Mouse (Mus musculus) left cerebral cortex, adult 8-10 months (tissue): ENCODE measurements around the gene Stambpl1. TPM values are rescaled to one million over a fixed set of nuclear protein-coding genes. Genes with fewer than 3 reads are reported as not detected.

Source experiments
- DNase-seq, 2 experiments: peaks; one replicate each; pipeline ENCODE4 v3.0.0; 2022; ENCODE audit warnings: low spot score in 2 of 2
- total RNA-seq, 4 experiments: library from RNA; stranded (reverse); gene quantifications; 2 replicates each; pipeline ENCODE4 v1.2.4; 2022

The Stambpl1 gene
- 10 to 100 TPM; 19.1 to 21.7 (median 20.7) TPM for total RNA-seq

DNA sequence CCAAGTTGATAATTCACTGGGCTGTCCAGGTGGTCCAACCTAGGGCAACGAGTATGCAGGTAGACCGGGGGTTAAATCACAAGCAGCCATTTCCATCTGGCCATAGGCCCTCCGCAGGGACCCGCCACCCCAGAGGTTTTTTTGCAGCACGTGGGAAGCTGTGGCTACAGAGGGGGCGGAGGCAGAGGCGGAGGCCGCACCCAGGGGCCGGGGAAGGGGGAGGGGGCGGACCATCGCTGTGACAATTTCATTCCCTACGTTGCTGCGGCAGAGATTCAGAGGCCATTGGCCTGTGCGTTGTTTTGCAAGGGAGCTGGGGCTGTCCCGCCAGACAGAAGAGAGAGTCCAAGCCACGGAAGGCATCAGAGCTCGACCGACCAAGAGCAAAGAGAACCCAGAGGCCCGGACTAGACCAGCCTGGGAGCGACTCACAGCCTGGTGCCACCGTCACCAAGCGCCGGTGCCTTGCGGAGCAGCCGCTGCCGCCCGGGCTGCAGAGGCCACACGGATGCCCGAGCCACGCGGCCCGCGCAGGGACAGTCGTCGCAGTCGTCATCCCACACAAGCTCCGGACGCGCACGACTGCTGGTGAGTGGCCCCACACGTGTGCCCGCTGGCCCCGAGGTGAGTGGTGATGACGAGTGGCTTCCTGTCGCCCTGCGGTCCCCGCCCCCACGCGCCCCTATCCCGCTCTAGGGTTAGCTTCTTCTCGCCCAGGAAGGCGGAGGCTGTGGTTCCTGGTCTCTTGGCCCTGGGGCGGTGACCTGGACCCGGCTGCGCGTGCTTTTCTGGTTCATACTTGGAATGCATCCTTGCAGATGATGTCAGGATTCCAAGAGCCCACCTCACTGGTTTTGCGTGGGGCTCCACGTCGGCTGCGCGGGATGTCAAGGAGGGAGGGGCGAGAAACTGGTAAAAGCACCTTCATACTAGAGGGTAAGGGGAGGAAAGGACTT, at the start of gene Stambpl1:
Gene Stambpl1 (plus strand): TSS at position 222 of the 956 bp plus-strand sequence.
- DNase-seq = peak; percentile 62 to 73

GRCm38 (mm10) chr19:34148421-34148820, 43.6 kb upstream of the Stambpl1 start:
- no peak for DNase-seq

DNA sequence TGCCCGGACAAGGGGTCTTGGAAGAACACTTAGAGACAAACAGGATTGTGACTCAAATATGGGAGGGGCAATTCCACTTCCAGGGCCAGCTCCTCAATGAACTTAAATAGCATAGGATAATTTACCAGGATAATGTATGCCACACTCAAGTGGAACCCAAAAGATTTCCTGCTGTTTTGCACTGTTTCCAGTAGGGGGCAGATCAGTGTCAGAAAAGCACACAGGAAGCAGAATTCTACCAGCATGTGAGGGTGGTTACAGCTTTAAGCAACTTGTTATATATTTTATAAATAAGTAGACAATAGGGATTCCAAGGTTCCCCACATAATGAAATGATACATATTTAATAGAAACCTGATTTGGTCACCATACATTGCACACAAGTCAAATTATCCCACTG, 40.1 kb upstream of the Stambpl1 start:
- DNase-seq = no peak

- DNase-seq = no peak
These were observed 38.5 kb upstream of the Stambpl1 start for GRCm38 (mm10) chr19:34153263-34154144.

DNA sequence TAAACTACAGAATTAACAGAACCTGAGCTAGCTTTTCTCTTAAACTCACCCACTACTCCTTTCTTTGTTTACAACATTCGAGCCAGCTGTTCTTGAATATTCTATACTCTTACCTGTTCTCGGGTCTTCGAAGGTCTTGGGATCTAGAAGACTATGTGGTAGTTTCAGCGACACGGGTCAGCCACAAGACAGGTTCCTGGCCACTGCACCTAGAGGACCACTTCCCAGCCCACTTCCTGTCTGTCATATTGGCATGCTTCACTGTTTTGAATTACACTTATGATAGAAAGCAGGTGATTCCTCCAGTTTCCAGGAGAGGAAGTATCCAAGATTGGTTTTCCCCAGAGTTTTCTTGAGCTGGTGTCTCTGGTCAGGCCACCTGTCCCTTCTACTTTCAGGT, 29.3 kb upstream of the Stambpl1 start:
- no peak for DNase-seq

- DNase-seq = no peak
These were observed 26.1 kb upstream of the Stambpl1 start, which contains the start of gene Ankrd22 for GRCm38 (mm10) chr19:34165891-34166290. Gene Ankrd22, minus strand, starts transcription at chr19:34166053.

DNA sequence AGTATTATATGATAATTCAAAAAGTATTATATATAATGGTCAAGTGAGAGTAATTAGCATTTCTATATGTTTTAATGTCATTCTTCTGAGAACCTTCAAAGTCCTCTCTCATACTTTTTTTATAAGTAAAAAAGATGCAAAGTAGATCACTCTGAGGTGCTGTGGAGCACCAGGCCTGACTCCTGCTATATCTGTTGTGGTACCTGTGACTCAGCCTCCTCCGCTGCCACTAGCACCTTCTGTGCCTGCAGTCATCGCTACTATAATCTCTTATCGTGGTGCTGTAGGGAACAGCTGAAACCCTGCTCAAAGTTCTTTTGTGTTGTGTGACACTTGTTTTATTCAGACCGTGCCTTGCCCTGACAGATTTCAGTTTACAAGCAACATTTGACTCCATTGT, 25.6 kb upstream of the Stambpl1 start:
- DNase-seq = no peak

- no peak for DNase-seq
These were observed 23.9 kb upstream of the Stambpl1 start for GRCm38 (mm10) chr19:34167896-34168661.

DNA sequence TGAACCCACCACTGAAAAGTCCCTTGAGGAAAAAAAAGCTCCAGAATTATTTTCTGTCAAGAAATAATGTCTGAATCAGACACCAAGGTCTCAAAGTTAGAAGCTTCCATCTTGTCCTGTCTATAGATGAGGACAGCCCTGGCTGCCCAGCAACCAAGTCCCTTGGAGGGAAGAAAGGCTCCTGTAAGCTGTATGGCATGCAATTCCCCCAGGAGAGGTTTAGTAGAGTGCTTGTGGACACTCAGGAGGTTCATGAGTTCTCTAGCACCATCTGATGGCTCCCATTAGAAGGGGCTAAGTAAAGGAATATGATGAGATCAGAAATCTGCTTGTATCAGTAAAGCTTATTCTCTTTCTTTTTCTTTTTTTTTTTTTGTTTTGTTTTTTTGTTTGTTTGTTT, 22.9 kb upstream of the Stambpl1 start:
- no peak for DNase-seq

- no peak for DNase-seq
These were observed 20.9 kb upstream of the Stambpl1 start for GRCm38 (mm10) chr19:34171167-34171566.

GRCm38 (mm10) chr19:34174004-34174403, 18.0 kb upstream of the Stambpl1 start:
- no peak for DNase-seq

DNA sequence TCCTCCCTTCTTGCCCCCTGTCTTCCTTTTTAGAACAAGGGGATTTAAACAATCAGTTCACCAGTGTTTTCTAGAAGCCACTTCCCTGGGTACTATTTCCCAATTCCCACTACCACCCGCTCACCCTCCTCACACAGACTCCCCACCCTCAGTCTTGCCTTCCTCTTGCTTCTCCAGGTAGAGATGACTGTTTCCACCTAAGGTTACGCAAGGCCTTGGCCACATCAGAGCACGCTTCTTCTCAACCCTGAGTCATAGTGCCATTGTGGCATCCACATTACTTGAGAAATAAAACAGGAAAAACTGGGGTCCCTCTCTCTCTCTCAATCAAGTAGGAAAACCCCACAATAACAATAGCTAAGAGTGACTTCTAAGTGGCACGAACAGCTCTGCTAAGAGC, 12.9 kb upstream of the Stambpl1 start:
- no peak for DNase-seq

DNA sequence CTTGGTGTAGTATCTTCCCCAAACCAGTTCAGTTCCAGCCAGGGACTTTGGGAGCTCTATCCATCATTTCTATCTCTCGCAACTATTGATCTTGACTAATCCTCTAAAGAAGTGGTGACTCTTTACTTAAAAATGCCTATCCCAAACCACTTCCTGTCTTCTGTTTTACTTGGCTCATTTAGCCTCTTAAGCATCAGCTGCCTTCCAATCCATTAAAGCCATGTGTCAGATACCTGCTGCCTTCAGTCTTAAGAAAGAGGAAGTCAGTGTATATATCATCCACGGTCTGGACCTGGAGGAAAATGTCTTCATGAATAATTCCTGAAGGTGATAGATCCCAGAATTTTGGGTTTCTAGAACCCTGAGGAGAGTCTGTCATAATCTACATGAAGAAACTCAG, 11.7 kb upstream of the Stambpl1 start:
- DNase-seq = no peak

GRCm38 (mm10) chr19:34181234-34181633, 10.8 kb upstream of the Stambpl1 start:
- no peak for DNase-seq

DNA sequence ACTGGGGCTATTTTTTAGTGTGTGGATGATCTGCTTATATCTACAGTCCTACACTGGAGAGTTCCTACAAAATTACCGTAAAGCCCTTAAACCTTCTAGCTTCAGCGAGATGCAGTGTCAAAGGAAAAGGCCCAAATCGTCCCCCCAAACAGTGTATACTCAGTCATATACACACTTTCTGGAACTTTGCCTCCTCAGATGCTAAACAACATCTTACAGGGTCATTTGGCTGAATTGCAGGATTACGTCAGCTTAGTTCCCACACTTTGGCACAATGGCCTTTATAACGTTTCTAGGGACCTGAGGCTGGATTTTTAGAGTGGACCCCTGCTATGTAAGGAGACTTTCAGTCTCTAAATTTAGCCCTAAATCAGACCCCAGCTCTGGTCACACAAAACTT, 9.5 kb upstream of the Stambpl1 start:
- DNase-seq = no peak

- no peak for DNase-seq
These were observed 5.2 kb upstream of the Stambpl1 start for GRCm38 (mm10) chr19:34186845-34187244.

- DNase-seq = no peak
These were observed 403 bp upstream of the Stambpl1 start for GRCm38 (mm10) chr19:34191645-34192007.

- DNase-seq = no peak
These were observed 1.1 kb downstream of the Stambpl1 start for GRCm38 (mm10) chr19:34193149-34193548.

DNA sequence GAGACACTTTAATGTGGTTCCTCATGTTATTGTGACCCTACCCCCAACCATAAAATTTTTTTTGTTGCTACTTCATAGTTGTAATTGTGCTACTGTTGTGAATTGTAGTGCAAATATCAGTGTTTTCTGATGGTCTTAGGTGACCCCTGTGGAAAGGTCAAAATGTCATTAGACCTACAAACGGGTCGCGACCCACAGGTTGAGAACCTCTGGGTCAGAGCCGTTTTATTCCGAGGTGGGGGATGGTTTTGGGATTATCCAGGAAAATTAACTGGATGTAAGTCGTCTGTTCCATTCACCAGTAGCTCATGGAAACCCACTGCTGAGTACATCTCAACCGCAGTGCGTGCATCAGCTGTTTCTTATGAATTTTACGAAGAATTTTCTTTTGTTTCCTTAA, 1.7 kb downstream of the Stambpl1 start:
- no peak for DNase-seq

DNA sequence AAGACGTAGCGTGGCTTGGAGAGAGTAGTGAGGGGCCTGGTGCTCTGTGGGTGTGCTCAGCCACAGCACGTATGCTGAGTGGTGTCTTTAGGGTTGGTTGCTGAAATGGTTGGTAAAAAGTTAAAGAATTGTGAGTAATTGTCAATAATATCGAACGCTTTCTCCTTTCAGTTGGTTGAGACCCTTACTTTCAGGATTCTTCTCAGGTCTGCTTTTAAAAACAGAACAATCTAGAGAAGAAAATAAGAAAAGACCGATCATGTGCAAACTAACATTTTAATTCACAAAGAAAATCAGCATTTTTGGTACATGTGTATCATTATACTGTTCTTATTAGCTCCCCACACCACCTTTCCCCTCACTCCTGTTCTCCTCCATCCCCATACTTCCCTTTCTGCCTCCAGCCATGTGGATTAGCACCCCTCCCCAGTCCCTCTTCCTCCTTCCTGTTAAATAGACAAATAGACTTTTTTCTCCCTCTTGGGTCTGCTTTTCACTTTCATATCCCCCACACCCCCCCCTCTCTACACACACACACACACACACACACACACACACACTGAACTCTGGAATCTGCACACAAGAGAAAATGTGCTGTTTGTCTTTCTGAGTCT, 2.2 kb downstream of the Stambpl1 start:
- no peak for DNase-seq

DNA sequence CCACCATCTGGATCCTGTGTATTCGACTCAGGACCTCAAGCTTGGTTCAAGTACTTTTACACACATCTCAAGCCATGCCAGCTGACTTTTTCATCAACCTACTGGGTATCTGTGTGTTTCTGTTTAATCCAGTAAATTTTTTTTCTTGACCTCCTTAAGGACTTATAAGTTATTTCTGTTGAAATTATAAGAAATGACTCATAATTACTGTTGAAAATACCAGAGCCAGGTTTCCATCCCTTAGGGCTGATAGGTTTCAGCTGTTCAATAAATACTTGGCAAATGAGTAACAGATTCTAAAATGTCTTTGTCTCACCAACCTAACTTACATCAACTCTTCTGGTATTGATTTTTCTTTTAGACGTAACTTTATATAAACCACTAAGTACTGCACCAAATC, 3.0 kb downstream of the Stambpl1 start:
- no peak for DNase-seq
